Mouse (Mus musculus): Measurements from ENCODE around the gene Cdca7. TPM values are rescaled to one million over a fixed set of nuclear protein-coding genes. Genes with fewer than 3 reads are reported as not detected.

Cdca7 gene
- 26.3 and 32.2 TPM in 2 replicates for polyA plus RNA-seq (2012; rRNA removed)

DNA sequence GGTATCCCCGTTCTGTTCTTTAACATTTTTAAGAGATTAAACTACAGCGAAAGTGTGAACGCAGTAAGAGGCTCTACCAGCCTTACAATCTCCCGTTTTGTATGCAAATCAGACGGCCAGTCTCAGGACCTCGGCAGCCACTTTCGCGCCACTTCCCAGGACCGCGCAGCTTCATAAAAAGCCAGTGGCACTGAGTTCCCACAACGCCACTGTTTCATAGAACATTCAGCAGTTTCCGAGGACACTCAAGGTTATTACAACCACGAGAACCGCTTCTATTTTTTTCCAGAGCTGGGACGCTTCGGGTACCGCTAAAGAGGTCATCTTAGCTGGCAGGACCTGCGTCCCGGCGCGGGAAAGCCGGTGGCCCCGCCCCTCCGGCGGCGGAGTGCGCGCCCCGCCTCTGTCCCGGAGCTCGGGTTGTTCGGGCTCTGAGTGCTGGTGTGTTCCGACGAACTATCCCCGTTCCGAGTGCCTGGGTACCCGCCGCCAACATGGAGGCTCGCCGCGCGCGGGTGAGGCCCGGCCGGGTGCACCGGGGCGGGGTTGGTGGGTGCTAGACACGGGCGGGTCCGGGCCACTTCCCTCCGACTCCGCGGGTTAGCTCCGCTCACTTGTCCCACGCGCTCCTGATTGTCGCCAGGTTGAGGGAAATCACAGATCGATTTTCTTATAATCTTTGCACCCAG lies at the start of gene Cdca7:
Gene Cdca7, plus strand, starts transcription at position 363 of the 689 bp plus-strand sequence.
- peak; percentile 77 for DNase-seq (ENCODE audit: low spot score)

DNA sequence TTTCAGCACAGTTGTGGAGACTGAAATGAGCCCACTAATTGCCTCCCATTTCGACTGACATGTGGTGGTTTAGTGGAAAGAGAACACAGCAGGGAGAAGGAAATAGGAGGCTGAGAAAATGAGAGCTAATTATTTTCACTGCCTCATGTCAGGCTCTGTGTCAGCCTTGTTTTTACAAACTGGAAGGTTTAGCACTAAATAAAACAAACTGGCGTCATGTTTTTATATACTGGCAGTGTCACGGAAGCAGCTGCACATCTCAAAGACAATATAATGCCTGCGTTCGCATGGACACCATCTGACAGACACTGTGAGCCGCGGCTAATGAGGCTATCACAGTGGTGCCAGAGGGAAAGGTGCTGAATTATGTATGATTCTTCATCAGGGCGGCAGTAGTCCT lies 49.2 kb upstream of the Cdca7 start:
- DNase-seq (ENCODE audit: low spot score): no peak

DNA sequence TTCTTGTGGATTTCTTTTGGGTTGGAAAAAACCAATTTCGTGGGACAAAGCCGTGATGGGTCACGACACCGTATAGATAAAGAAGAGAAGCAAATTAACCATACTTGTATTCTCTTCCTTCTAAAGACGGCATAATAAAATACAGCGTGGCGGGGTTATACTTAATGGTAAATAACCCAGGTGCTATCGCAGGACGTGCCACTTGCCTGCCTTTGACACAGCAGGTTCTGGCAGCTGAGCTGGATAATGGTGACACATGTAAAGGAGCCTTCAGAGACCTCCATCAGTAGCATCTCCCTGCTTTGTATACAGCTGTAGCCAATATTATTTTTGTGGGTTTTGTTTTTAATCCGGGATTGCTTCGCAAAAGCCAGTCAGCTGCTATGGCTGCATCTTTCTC lies 48.7 kb upstream of the Cdca7 start:
- no peak for DNase-seq (ENCODE audit: low spot score)

DNA sequence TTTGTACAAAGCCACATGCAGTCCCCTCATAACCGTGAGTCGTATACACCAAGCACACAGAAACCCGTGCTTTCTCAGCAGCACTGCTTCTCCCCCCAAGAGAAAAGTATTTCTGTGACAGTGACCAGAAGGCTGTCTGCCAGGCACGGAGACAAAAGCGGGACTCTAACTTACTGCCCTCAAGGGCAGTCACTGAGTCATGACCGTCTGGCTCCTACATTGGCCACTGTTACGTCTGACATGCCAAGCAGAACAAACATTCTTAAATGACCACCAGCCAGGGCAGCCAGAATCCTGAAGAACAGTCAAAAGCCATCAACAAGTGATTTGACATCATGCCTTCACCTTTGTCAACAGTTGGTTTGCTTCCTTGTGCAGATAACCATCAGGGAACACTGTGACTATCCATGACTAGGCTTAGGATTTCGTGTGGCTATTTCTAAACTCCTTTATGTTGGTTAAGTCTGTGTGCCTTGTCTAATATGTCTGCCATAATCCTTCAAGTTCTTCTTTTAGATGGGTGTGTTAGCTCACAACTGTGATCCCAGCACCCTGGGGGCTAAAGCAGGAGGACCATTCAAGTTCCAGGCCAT lies 36.9 kb upstream of the Cdca7 start:
- no peak for DNase-seq (ENCODE audit: low spot score)

DNA sequence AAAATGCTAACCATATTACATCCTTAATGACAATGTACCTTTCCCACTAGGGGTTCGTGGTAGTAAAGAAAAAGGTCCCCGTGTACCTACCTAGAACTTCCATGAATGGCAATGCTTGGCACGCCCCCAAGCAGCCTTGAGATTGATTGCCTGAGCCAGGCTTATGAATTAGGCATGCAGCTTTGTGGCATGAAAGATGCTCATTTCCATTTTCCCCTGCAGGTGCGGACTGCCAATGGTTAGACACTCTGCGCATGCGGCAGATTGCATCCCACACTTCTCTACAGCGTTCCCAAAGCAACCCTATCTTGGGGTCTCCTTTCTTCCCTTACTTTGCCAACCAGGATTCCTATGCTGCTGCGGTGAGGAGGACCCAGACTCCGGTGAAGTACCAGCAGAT lies 34.9 kb upstream of the Cdca7 start:
- DNase-seq (ENCODE audit: low spot score): no peak

DNA sequence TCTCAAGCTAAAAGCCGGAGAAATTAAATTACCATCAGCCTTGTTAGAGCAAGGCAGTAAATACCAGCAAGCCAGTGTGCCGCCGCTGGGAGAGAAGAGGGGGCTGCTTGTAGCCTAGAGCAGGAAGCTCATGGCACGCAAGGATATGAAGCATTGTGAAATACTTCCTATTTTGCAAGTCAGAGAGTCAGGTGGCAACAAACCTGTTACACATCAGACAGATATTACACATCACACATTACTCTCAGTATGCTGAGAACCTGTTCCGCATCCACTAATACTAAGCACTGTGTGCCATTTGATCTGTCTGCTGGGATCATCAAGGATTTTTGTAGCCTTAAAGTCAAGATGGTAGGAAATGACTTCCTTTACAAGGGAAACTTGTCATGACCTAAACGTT lies 33.1 kb upstream of the Cdca7 start:
- DNase-seq (ENCODE audit: low spot score): no peak

DNA sequence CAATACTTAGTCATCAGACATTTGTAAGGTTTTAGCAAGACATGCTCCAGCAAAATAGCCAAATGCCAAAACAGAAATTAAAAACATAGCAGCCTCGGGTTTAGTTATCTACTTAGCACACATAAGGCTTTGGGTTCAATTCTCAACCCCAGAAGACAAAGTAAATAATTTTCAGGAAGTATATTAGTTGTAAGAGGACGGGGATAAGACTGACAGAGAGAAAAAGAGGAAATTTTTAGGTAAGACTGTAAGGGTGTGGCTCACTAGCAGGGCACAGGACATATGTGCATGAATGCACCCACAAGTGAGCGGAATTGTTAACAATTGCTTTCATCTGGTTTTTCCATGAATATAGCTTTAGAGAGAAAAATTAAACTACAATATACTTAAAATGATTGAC lies 32.0 kb upstream of the Cdca7 start:
- DNase-seq (ENCODE audit: low spot score): no peak

DNA sequence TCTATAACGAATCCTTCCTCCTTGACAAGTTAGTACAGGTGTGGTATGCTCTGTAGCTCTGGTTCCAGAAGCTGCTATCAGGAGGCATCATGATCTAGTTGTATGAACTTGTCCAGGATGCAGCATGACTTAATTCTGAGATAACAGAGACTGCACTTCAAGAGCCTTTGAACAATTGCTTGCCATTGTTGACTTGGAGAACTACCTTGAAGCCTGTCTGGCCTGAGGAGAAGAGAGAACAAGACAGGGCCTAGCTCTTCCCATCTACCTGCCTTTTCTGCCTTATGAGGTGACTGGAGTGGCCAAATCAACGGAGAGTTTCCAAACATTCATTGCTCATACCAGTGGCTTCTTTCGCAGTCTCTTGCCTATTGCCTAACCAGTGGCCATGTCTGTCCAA lies 29.9 kb upstream of the Cdca7 start:
- DNase-seq (ENCODE audit: low spot score): no peak

DNA sequence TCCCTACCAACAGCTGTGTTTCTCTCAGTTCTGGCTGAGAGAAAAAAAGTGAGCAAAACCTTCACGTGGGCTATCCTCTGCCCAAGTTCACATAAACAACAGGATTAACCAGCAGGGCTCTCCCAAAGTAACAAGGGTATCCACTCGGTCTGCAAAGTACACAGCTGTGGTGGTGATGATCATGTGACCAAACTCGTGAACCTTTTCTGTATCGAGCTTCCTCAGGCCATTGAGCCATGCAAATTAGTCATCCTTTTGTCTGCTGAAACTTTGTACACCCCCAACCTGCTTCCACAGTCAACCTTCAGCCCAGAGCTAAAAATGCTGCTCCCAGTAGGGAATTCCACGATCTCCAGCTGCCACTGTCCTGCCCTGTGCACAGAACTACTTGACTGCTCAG lies 29.3 kb upstream of the Cdca7 start:
- no peak for DNase-seq (ENCODE audit: low spot score)

DNA sequence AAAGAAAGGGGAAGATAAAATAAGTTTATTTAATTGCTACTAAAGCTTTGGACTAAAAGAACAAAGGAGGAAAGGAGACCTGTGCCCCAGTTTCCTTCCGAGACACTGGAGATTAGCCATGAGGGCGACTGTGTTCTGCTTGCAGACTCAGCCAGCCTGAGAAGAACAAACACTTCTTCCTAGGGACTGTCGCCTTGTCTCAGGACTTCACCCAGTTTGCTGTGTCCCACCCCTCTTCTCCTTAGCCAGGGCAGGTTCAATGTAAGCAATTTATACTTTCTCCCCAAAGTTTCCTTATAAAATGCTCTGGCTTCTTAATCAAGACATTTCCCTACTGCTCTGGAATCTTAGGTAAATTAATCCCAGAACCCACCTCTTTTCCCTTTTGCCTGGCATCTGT lies 22.4 kb upstream of the Cdca7 start:
- DNase-seq (ENCODE audit: low spot score): no peak

DNA sequence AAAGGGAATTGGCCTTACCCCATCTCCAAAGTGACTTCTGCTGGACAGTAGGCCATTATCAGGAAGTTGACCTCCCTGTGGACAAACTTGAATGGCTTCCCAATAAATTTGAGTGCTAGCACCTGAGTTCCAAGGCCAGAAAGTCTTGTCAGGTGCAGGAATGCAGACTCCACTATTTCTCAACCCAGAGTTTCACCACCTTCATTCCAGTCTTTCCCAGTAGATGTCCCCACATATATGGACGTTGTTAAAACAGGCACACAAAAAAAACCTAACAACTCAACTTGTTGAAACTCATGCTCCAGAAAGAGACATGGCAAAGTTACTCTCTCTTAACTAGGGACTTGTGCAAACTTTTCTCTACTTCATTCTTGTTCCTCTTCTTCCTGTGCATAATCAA lies 19.8 kb upstream of the Cdca7 start:
- no peak for DNase-seq (ENCODE audit: low spot score)

DNA sequence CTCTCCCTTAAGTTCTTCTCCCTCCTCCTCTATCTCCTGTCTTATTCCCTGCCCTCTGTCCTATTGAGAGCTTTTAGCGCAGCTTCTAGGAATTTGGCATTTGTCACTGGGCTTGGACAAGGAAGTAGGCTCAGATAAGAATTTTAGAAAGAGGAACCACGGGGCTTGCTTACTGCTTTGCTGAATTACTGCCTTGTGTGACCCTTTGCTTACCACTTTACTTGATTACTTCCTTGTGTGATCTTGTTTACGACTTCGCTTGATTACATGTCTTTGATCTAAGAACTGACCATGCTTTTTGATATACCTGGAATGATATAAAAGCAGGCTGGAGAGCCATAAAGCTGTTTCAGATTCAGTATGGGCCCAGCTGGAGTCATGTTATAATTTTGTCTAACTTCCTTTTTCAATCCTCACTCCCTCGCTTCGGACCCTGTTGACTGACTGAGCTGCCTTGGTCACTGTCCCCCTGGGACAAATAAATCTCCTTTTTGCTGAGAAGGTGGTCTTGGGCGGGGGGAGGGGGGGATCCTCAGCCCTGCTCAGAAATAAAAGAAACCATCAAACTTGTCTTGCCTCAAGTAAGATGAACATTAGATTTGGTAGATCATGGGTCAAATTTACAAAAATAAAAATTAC lies 11.5 kb upstream of the Cdca7 start:
- DNase-seq (ENCODE audit: low spot score): no peak

DNA sequence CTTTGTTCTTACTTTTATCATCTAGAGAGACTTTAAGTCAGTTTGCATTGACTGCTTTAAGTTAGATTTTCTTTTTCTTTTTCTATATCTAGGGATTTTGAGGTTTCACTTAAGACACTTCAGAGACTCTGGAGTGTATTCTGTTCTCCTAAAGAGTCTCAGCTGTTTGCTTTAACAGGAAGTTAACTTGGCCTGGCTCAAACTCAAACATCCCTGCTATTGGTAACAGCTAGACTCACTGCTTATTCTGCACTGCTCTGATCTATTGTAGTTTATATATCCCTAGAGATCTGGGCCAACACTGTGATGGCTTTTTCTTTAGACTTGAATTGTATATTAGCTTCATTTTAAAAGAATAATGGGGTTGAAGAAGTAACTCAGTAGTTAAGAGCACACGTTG lies 8.4 kb upstream of the Cdca7 start:
- DNase-seq (ENCODE audit: low spot score): no peak

DNA sequence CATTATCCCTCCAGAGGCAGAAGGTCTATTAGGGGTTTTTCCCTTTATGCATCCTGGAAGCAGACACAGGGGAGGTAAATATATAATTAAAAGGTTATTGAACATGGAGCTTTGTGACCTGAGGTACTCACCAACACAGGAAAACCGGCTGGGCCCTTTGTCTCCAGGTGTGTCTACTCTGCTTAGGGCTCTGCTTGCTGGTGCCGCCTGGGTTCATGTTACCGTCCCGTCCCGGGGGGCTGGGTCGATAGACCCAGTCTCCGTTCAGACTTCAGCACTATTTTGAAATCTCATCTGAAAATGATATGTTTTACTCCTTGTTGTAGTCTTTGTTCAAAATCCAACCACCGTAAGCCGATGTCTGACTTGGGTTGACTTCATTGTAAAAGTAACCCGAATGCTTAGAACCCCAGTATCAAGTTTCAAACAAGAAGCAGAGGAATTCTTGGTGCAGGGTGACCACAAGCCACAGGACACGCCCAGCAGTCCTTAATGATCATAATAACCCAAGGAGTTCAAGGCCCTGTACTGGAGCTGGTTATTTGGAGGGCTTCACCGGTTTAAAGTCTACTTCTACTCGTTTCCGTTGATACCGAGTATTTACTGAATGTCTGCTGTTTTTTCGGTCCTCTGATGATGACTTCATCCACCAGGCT lies 4.4 kb upstream of the Cdca7 start:
- DNase-seq (ENCODE audit: low spot score): no peak

DNA sequence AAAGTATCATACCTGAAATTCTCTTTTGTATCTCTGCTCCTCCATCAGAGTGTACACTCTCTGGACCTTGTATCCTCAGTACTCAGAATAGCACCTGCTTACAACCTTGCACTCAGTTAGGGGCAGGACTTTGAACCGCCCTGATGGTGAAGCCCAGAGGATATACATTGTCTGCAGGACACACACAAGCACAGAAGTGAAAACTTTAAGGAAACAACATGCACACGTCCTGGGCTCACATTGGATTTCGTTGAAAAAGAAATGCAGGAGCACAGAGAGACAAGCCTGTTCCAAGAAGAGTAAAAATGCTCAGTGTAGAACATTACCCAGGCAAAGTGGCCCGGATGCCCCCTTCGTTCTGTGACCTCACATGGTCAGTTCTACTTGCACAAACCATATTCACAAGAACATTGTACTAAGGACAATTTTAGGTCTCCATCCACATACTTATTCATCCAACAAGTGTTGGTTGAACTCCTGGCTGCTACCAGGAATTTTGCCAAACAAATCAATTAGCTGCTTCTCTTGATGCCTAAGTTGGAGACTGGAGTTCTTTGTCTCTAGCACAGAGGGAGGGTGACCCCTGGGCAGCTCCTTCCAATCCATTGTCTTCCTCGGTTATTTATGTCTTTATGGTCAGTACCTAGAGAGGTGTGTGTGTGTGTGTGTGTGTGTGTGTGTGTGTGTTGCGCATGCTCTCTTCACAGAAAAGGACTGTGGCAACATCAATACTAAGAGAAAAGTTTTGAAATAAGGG lies 1.2 kb upstream of the Cdca7 start:
- no peak for DNase-seq (ENCODE audit: low spot score)

DNA sequence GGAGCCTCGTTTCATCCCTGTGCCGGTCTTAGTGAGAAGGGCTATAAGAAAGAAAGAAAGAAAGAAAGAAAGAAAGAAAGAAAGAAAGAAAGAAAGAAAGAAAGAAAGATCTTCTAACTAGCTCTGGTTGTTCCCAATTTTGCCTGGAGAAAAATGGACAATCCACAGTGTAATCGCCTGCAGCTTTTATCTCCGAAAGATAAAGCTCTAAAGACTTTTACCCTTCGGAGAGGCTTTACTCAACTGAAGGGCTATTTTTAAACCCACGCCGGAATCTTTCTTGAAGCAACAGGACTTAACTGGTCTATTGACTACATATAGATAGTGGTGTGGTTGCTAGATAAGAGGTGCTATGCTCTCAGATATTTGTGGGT lies 549 bp upstream of the Cdca7 start:
- no peak for DNase-seq (ENCODE audit: low spot score)

DNA sequence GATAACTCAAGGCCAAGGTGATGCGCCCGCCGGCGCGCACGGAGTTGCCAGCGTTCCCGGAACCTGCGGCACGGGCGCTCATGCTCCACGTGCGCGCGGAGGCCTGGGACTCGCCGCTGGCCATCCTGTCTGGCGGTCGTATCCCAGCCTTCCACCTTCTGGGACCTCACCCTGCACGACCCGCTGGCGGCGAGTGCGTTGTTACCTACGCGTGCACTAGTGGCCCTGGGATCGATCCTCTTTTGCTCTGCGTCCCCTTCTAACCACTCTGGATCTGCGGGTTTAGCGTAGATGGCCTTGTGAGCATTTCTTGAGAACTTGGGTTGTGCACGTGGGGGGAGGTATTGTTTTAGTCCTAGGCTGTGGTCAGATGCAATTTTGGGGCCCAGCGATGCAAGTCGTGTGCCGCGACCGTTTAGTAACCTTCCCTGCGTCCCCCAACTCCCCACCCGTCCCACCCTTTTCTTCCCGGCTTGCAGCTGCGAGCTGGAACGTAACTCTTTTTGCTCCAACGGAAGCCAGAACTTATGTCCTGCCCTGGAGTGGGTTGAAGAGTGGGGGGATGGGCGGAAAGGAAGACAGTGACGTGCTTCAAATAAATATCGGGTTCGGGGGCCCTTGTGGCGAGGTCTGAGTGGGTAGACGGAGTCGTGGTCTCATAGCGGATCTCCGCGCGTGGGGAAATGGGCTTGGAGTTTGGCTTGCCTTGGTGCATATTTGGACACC lies 690 bp downstream of the Cdca7 start:
- peak; percentile 27 for DNase-seq (ENCODE audit: low spot score)

DNA sequence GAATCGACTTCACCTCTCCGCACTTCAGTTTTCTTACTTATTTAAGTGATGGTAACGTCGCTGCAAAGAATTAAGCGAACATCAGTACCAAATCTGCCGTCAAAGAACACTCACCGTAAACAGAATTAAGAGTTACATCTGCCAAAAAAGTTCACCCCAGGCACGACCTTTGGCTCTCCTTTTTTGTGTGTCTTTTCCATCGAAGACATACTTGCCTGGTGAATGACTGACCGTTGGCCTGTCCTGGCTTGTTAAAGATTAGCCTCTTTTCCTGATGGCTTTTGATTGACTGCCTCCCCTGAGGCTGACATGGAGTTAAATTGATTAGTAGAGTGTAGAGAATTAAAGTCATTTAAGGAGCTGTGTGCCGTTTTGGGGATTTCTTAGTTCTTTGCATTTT lies 1.3 kb downstream of the Cdca7 start:
- no peak for DNase-seq (ENCODE audit: low spot score)

DNA sequence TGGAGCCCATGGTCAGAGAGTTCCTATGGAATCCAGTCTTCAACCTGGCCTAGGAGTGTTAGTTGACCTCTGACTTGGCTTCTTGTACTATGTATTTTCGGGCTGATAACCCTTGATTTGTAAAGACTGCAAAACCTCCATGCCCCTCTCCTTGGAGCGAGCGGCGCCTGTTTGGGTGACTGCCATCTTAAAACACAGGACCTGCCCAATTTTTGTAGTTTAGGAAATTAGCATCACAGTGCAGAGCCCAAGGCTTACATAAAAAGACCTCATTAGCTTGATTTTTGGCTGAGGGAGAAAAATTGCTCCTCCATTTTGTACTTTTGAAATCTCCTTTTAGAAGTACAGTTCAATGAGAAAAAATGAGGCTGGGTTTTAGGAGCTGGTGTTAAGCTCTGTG lies 2.2 kb downstream of the Cdca7 start:
- DNase-seq (ENCODE audit: low spot score): no peak

DNA sequence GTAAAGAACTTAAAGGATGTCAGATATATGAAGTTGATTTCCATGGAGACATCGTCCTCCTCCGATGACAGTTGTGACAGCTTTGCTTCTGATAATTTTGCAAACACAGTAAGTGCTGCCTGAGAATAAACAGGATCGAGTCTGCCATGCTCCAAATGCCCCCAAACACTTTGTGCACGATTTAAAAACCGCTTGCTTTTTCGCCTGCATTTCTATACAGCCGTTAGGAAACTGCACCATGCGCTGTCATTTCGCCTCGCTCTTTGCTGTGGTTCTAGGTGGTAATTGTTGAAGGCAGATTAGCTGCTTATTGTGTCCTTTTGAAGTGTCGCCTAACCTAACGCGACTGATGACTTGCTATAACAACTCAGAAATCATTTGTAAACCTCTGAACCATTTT lies 3.0 kb downstream of the Cdca7 start:
- DNase-seq (ENCODE audit: low spot score): no peak

DNA sequence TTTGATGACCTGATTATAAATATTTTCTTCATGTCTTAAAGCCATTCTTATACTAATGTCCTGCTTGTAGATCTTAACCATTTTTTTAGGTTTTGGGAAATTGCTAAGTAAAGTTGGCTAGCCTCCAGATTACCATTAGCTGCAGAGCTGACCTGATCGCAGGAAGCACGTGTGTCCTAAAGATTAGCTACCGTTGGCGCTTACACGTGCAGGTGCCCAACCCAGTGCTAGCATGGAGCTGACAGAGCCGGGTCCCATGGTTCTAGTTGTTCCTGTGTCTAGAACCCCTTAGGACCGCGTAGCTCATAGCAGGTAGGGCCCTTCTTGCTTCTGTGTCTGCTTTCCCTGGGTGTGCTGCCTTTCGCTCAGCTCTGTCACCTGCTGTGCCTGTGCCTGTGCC lies 3.9 kb downstream of the Cdca7 start:
- no peak for DNase-seq (ENCODE audit: low spot score)

DNA sequence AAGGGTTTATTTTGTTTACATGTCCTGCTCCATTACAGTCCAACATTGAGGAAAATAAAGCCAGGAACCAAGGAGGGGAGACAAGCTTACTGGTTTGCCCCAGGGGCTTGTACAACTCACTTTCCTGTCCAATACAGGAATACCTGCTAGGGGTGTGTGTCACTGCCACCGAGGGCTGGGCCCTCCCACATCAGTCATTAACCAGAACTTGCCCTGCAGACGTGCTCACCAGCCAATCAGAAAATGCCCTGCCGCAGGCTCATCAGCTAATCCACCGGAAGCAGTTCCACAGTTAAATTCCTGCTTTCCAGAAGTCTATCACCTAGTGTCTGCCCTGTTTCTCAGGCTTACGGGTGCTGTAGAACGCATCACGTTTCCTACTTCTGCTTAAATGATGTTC lies 15.7 kb downstream of the Cdca7 start:
- DNase-seq (ENCODE audit: low spot score): no peak

Data from urinary bladder, adult 2 months (tissue).